8 mouse cellular contexts compared by ENCODE assay signal in genomic region chr2:166714427-166714699, GRCm38 (mm10). TPM values are rescaled to one million over a fixed set of nuclear protein-coding genes. Genes with fewer than 3 reads are reported as not detected.
DNase-seq lines count a peak whose midpoint lies in the region; ATAC-seq and TF ChIP-seq lines count a peak whose summit lies in the region.

No protein-coding gene starts in this region.

- H3K4me2 ChIP-seq in kidney, postnatal 0 days (ENCODE audit: low read length) = peak overlapping the region; percentile 97
- peak overlapping the region; percentile 78 for H3K4me2 ChIP-seq in embryonic facial prominence, embryonic 12.5 days (replicated peaks)
- peak overlapping the region; percentile 85 for H3K4me2 ChIP-seq in hindbrain, embryonic 16.5 days (ENCODE audit: low read length)
- peak overlapping the region; percentile 70 for H3K4me2 ChIP-seq in midbrain, postnatal 0 days (ENCODE audit: low read depth, low read length, poor library complexity, severe bottlenecking)

- peak overlapping the region; percentile 53 for H3K9ac ChIP-seq in kidney, postnatal 0 days (ENCODE audit: low read depth, low read length)
- H3K9ac ChIP-seq in embryonic facial prominence, embryonic 12.5 days = peak overlapping the region; percentile 52
- peak overlapping the region; percentile 67 for H3K9ac ChIP-seq in hindbrain, embryonic 16.5 days (ENCODE audit: low read depth, low read length)
- H3K9ac ChIP-seq in midbrain, postnatal 0 days (replicated peaks; ENCODE audit: low read length, poor library complexity, severe bottlenecking) = peak overlapping the region; percentile 61

- no peaks in the 10 kb centered on the region for H3K36me3 ChIP-seq in kidney, postnatal 0 days (ENCODE audit: insufficient read depth, low read length)
- H3K36me3 ChIP-seq in embryonic facial prominence, embryonic 12.5 days = no peaks in the 10 kb centered on the region
- no peaks in the 10 kb centered on the region for H3K36me3 ChIP-seq in hindbrain, embryonic 16.5 days (ENCODE audit: control insufficient read depth, insufficient read depth, low read length)
- H3K36me3 ChIP-seq in midbrain, postnatal 0 days (ENCODE audit: insufficient read depth, low read length) = no peaks in the 10 kb centered on the region

- TF ChIP-seq CTCF in kidney, postnatal 0 days (IDR thresholded peaks at IDR 0.05; ENCODE audit: low read depth) = no peak
- TF ChIP-seq CTCF in midbrain, postnatal 0 days (IDR thresholded peaks at IDR 0.05) = no peak

- no peak overlapping the region for H3K27ac ChIP-seq in kidney, postnatal 0 days
- H3K27ac ChIP-seq in embryonic facial prominence, embryonic 12.5 days = no peak overlapping the region
- H3K27ac ChIP-seq in hindbrain, embryonic 16.5 days (ENCODE audit: low read depth, low read length) = no peak overlapping the region
- no peak overlapping the region for H3K27ac ChIP-seq in midbrain, postnatal 0 days (ENCODE audit: low read depth, low read length)

- H3K4me1 ChIP-seq in kidney, postnatal 0 days (replicated peaks; ENCODE audit: insufficient read depth, low read length) = 0 out of 2 replicates have a peak, but pooled peaks cover 9% of the 10 kb centered on the region
- peaks cover 30% of the 10 kb centered on the region for H3K4me1 ChIP-seq in embryonic facial prominence, embryonic 12.5 days
- peaks cover 20% of the 10 kb centered on the region for H3K4me1 ChIP-seq in hindbrain, embryonic 16.5 days (ENCODE audit: control insufficient read depth, insufficient read depth, low read depth, low read length)
- H3K4me1 ChIP-seq in midbrain, postnatal 0 days (ENCODE audit: insufficient read depth, low read length) = 0 out of 2 replicates have a peak, but pooled peaks cover 3% of the 10 kb centered on the region

- WGBS in kidney, postnatal 0 days = 6% methylated on average over 11 of the region's 11 CpGs
- 16% methylated on average over 11 of the region's 11 CpGs for WGBS in embryonic facial prominence, embryonic 12.5 days
- WGBS in hindbrain, embryonic 16.5 days = 9% methylated on average over 11 of the region's 11 CpGs
- 10% methylated on average over 11 of the region's 11 CpGs for WGBS in midbrain, postnatal 0 days

- no peak for DNase-seq in kidney, postnatal 0 days (ENCODE audit: low spot score)
- no peak for DNase-seq in kidney, postnatal 10 days
- DNase-seq in midbrain, postnatal 0 days (ENCODE audit: low spot score) = no peak
- DNase-seq in left cerebral cortex, adult 9 months (ENCODE audit: low spot score in 2 of 2) = no peak
- no peak for DNase-seq in layer of hippocampus, postnatal 10 days (ENCODE audit: low spot score in 2 of 2)
- no peak for DNase-seq in urinary bladder, postnatal 36 days (ENCODE audit: low spot score in 2 of 2)

- H3K27me3 ChIP-seq in kidney, postnatal 0 days (ENCODE audit: insufficient read depth, low read length) = no peaks in the 10 kb centered on the region
- H3K27me3 ChIP-seq in embryonic facial prominence, embryonic 12.5 days = no peaks in the 10 kb centered on the region
- H3K27me3 ChIP-seq in hindbrain, embryonic 16.5 days (replicated peaks; ENCODE audit: control insufficient read depth, insufficient read depth, low read length) = no peaks in the 10 kb centered on the region
- H3K27me3 ChIP-seq in midbrain, postnatal 0 days (ENCODE audit: insufficient read depth, low read length) = no peaks in the 10 kb centered on the region

- H3K4me3 ChIP-seq in kidney, postnatal 0 days (replicated peaks; ENCODE audit: low read depth, low read length) = peak overlapping the region; percentile 77
- H3K4me3 ChIP-seq in embryonic facial prominence, embryonic 12.5 days = peak overlapping the region; percentile 75
- peak overlapping the region; percentile 74 for H3K4me3 ChIP-seq in hindbrain, embryonic 16.5 days (ENCODE audit: low read length)
- peak overlapping the region; percentile 69 for H3K4me3 ChIP-seq in midbrain, postnatal 0 days (ENCODE audit: low read depth, low read length)

- no peak for ATAC-seq in kidney, postnatal 0 days (replicated peaks; ENCODE audit: low FRiP score, low read depth)
- no peak for ATAC-seq in embryonic facial prominence, embryonic 12.5 days (ENCODE audit: insufficient number of reproducible peaks, insufficient read depth, low FRiP score, low TSS enrichment)
- ATAC-seq in hindbrain, embryonic 16.5 days = no peak
- ATAC-seq in midbrain, postnatal 0 days (ENCODE audit: low FRiP score) = no peak

- H3K9me3 ChIP-seq in kidney, postnatal 0 days (replicated peaks; ENCODE audit: low read length) = no peaks in the 10 kb centered on the region
- H3K9me3 ChIP-seq in embryonic facial prominence, embryonic 12.5 days = no peaks in the 10 kb centered on the region
- no peaks in the 10 kb centered on the region for H3K9me3 ChIP-seq in hindbrain, embryonic 16.5 days (ENCODE audit: control insufficient read depth, low read length)
- no peaks in the 10 kb centered on the region for H3K9me3 ChIP-seq in midbrain, postnatal 0 days (ENCODE audit: low read length)

RNA-seq across cellular contexts. Expression of gene Prex1, which starts 0.7 kb away (rescaled TPM):
- polyA plus RNA-seq in kidney, postnatal 0 days (2015; fragmentation: Nextera tagmentation; extraction: Ambion mirVana) = 9.6 and 9.8 TPM in 2 replicates
- polyA plus RNA-seq in embryonic facial prominence, embryonic 12.5 days (2016; fragmentation: Nextera tagmentation; extraction: Ambion mirVana) = 36.2 and 41.5 TPM in 2 replicates
- polyA plus RNA-seq in hindbrain, embryonic 16.5 days (2015; fragmentation: Nextera tagmentation; extraction: Ambion mirVana) = 27.3 and 32.5 TPM in 2 replicates
- total RNA-seq in midbrain, postnatal 0 days (2014; rRNA removed) = 37.1 and 53.8 TPM in 2 replicates
- polyA plus RNA-seq in midbrain, postnatal 0 days (2015; fragmentation: Nextera tagmentation; extraction: Ambion mirVana) = 17.4 and 18.0 TPM in 2 replicates
- 10 to 100 TPM; 76.6 to 86.9 TPM for total RNA-seq in layer of hippocampus, postnatal 10 days (2021)
